Mouse (Mus musculus): ENCODE measurements around the gene Gpr4.

Gene Gpr4

GRCm38 (mm10) chr7:19257390-19258022 lies 45.2 kb downstream of the Gpr4 start:
- DNase-seq (ENCODE audit: low spot score in 2 of 2), result no peak

GRCm38 (mm10) chr7:19258336-19258735 lies 46.0 kb downstream of the Gpr4 start:
- DNase-seq (ENCODE audit: low spot score in 2 of 2), result no peak

GRCm38 (mm10) chr7:19265147-19265546 lies 52.8 kb downstream of the Gpr4 start:
- no peak for DNase-seq (ENCODE audit: low spot score in 2 of 2)

- DNase-seq (ENCODE audit: low spot score in 2 of 2), result no peak
These were observed 53.8 kb downstream of the Gpr4 start for GRCm38 (mm10) chr7:19265928-19266822.

GRCm38 (mm10) chr7:19267051-19267450 lies 54.7 kb downstream of the Gpr4 start:
- no peak for DNase-seq (ENCODE audit: low spot score in 2 of 2)

GRCm38 (mm10) chr7:19268993-19269681 lies 56.8 kb downstream of the Gpr4 start:
- no peak for DNase-seq (ENCODE audit: low spot score in 2 of 2)

GRCm38 (mm10) chr7:19269721-19270441 lies 57.5 kb downstream of the Gpr4 start:
- no peak for DNase-seq (ENCODE audit: low spot score in 2 of 2)

GRCm38 (mm10) chr7:19270509-19271237 lies 58.3 kb downstream of the Gpr4 start:
- no peak for DNase-seq (ENCODE audit: low spot score in 2 of 2)

- DNase-seq (ENCODE audit: low spot score in 2 of 2), result peak; percentile 67 to 80
These were observed 59.2 kb downstream of the Gpr4 start, which contains the start of gene Vasp for GRCm38 (mm10) chr7:19271238-19272172. Vasp (minus strand) TSS chr7:19271817.

GRCm38 (mm10) chr7:19272173-19272764 lies 59.9 kb downstream of the Gpr4 start:
- DNase-seq (ENCODE audit: low spot score in 2 of 2), result no peak

All from frontal cortex, postnatal 25 days (tissue).